Mouse (Mus musculus) heart, embryonic 11.5 days (tissue): ENCODE data around the gene Dzank1. TPM values are rescaled to one million over a fixed set of nuclear protein-coding genes. Genes with fewer than 3 reads are reported as not detected.
A peak's percentile ranks its signal among the peaks of the same experiment; 100 is the strongest.

Source experiments
- ATAC-seq: fragments of 200-750 bp; cut with Nextera tagmentation; replicated peaks from 2 replicates; pipeline ENCODE4 v1.8.0; 2017; ENCODE audit warnings: moderate library complexity; ENCODE audit not compliant: insufficient number of reproducible peaks, low FRiP score, low TSS enrichment
- H3K27ac ChIP-seq: fragments of 300-500 bp; sonication (generic); 2 replicates; pipeline ENCODE4 v1.5.1; 2014; ENCODE audit warnings: mild to moderate bottlenecking, low read depth, low read length
- H3K27me3 ChIP-seq: fragments of 300-500 bp; sonication (generic); 2 replicates; pipeline ENCODE4 v1.6.1; 2014; ENCODE audit warnings: mild to moderate bottlenecking, low read length, mixed read lengths; ENCODE audit not compliant: control insufficient read depth, insufficient read depth
- H3K36me3 ChIP-seq: fragments of 300-500 bp; sonication (generic); 2 replicates; pipeline ENCODE4 v1.6.1; 2014; ENCODE audit warnings: mild to moderate bottlenecking, low read length, moderate library complexity, mixed read lengths; ENCODE audit not compliant: control insufficient read depth, insufficient read depth
- H3K4me1 ChIP-seq: fragments of 300-500 bp; sonication (generic); 2 replicates; pipeline ENCODE4 v1.6.1; 2014; ENCODE audit warnings: low read length; ENCODE audit not compliant: control insufficient read depth, insufficient read depth
- H3K4me2 ChIP-seq: fragments of 300-500 bp; sonication (generic); 2 replicates; pipeline ENCODE4 v1.6.1; 2014; ENCODE audit warnings: mild to moderate bottlenecking, moderate library complexity
- H3K4me3 ChIP-seq: fragments of 300-500 bp; sonication (generic); 2 replicates; pipeline ENCODE4 v1.5.1; 2014; ENCODE audit warnings: low read depth, low read length
- H3K9ac ChIP-seq: fragments of 300-500 bp; sonication (generic); 2 replicates; pipeline ENCODE4 v1.6.1; 2014; ENCODE audit warnings: mild to moderate bottlenecking, low read depth, low read length, moderate library complexity
- H3K9me3 ChIP-seq: fragments of 300-500 bp; sonication (generic); replicated peaks from 2 replicates; pipeline ENCODE4 v1.6.1; 2016; ENCODE audit warnings: low read length; ENCODE audit not compliant: control insufficient read depth
- WGBS: fragments of 180-500 bp; shearing (Covaris S2); extraction: QIAGEN DNeasy Blood & Tissue Kit; methylation state at CpG from one replicate; pipeline ENCODE4 v1.1.7; 2014; ENCODE audit not compliant: insufficient replicate concordance; 5-methylcytosine and 5-hydroxymethylcytosine counted together
- polyA plus RNA-seq: library from polyadenylated mRNA; unstranded; fragments of >200 nt; fragmentation: Nextera tagmentation; extraction: Ambion mirVana; gene quantifications from 2 replicates; pipeline ENCODE4 v1.2.1, GENCODE M21; 2014

The Dzank1 gene
- polyA plus RNA-seq, 1 experiment from 2014 or later, result 0.63 TPM

DNA sequence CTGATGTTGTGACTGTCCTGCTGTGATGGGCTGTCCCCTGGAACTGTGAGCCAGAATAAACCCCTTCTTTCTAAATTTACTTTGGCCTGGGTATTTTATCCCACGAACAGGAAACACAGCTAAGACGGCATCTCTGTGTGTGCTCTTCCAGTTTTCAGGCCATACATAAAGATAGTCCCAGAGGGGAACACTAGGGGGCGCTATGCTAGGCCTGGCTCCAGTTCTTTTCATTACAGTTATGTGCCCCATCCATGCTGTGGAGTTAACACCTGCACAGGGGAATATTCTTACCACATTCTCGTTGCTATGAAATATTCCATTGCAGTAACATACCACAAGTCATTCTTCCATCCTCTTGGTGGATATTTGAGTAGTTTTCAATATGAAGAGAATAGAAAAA, 88.8 kb downstream of the Dzank1 start:
- WGBS, result 52% methylated on average over 4 of the region's 4 CpGs
- no peaks in the 10 kb centered on the region for H3K9me3 ChIP-seq

DNA sequence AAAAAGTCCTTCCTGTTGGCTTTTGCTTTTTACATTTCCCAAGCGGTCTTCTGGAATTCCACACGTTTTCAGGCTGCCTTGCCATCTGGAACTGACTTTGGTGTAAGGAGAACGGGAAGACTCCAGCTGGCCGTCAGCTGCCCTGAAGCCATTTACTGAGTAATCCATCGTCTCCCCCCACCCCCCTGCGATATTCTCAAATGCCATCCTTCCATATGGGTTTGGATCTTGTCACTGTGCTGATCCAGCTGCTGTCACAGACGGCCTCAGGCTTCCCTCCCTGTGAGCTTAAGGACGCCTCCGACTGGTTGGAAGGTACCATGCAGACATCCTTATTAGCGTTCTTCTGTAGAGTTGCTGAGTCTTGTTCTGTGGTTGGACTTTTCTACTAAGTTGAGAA, 91.5 kb downstream of the Dzank1 start:
- Histone ChIP-seq H3K4me2 (no peak overlapping the region), H3K27me3 (no peaks in the 10 kb centered on the region), H3K4me1 (no peaks in the 10 kb centered on the region), H3K9me3 (no peaks in the 10 kb centered on the region), H3K9ac (no peak overlapping the region), H3K4me3 (no peak overlapping the region), H3K27ac (no peak overlapping the region), H3K36me3 (no peaks in the 10 kb centered on the region)
- ATAC-seq, result no peak
- WGBS, result 78% methylated on average over 10 of the region's 10 CpGs

More for the DNA sequence above, 88.8 kb downstream of the Dzank1 start:
- Histone ChIP-seq H3K27me3 (no peaks in the 10 kb centered on the region), H3K4me1 (no peaks in the 10 kb centered on the region), H3K4me3 (no peak overlapping the region), H3K27ac (no peak overlapping the region), H3K36me3 (no peaks in the 10 kb centered on the region), H3K9ac (no peak overlapping the region), H3K4me2 (no peak overlapping the region)
- no peak for ATAC-seq

DNA sequence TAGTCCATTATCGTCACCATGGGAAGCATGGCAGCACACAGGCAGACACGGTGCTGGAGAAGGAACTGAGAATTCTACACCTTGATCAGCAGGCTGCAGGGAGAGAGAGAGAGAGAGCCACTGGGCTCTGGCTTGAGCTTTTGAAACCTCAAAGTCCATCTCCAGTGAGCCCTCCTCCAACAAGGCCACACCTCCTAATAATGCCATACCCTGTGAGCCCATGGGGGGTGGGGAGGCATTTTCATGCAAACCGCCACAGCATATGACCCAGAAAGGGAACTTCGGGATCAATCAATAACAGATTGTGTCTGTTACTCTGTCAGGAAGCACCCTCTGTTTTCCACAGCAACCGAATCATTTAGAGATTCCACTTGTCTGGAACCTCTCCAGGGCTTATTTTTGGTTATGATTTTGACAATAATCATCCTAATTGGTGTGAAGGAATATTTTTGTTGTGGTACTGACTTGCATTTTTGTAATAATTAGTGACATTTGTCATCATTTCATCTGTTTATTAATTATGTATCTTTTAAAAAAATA, 95.9 kb downstream of the Dzank1 start:
- H3K4me3 ChIP-seq, result no peak overlapping the region
- H3K27ac ChIP-seq, result no peak overlapping the region
- ATAC-seq, result no peak
- H3K27me3 ChIP-seq, result no peaks in the 10 kb centered on the region
- no peaks in the 10 kb centered on the region for H3K36me3 ChIP-seq
- no peaks in the 10 kb centered on the region for H3K9me3 ChIP-seq
- H3K4me1 ChIP-seq, result no peaks in the 10 kb centered on the region
- H3K4me2 ChIP-seq, result no peak overlapping the region
- WGBS, result 72% methylated on average over 5 of the region's 5 CpGs
- H3K9ac ChIP-seq, result no peak overlapping the region

DNA sequence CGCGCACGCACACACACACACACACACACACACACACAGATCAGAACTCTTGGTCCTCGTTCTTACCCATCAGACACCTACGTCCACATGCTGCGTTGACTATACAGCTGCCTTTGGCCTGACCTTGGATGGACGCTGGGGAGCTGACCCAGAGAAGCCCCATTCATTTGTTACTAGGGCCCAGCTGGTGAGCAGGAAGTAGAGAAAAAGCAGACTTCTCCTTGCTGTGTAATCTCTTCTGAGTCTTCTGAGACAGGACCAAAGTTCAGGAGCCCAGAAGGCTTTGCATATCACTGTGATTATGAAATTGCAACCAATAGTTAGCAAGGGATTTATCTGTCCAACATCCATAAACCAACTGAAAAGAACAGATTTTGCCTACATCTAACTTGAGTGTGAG, 98.0 kb downstream of the Dzank1 start:
- Histone ChIP-seq H3K4me1 (no peaks in the 10 kb centered on the region), H3K9me3 (no peaks in the 10 kb centered on the region), H3K9ac (no peak overlapping the region), H3K4me3 (no peak overlapping the region), H3K36me3 (no peaks in the 10 kb centered on the region), H3K27me3 (no peaks in the 10 kb centered on the region), H3K27ac (no peak overlapping the region), H3K4me2 (no peak overlapping the region)
- ATAC-seq, result no peak
- WGBS, result 76% methylated on average over 7 of the region's 7 CpGs

DNA sequence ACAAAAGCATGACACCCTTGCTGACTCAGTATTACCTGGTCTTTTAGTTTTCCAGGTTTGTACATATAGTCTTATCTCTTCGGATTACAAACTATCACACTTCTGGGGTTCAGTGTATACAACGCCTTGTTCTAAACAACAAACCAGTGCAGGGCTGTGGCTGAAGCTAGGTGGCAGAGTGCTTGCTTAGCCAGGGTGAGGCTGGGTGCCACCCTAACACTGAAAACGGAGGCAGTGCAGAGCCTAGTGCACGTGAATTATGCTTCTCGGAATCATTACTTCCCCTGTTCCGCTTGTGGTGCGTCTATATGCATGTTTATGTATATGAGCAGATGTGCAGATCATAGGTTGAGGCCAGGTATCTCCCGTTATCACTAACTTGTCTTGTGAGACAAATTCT, 98.6 kb downstream of the Dzank1 start:
- H3K36me3 ChIP-seq, result no peaks in the 10 kb centered on the region
- no peak overlapping the region for H3K4me2 ChIP-seq
- no peak for ATAC-seq
- no peak overlapping the region for H3K27ac ChIP-seq
- WGBS, result 76% methylated on average over 8 of the region's 8 CpGs
- H3K4me1 ChIP-seq, result no peaks in the 10 kb centered on the region
- H3K4me3 ChIP-seq, result no peak overlapping the region
- no peaks in the 10 kb centered on the region for H3K9me3 ChIP-seq
- H3K9ac ChIP-seq, result no peak overlapping the region
- no peaks in the 10 kb centered on the region for H3K27me3 ChIP-seq

DNA sequence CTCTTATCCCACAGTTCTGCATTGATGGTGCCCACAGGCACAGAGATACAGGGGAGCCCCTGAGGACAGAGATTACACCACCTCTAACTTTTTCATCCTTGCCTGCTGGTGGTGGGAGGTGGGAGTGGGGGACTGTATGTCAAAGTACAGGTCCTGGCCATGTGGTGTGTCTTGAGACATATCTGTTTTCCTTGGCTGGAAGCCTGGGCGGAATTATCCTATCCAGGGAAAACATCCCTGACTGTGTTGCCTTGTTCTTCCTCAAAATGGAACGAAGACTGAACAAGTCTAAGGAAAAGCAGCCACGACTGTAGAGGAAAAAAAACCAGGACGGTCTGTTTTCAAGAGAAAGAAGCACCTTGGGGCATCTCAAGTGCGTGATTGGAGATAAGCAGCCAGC, 99.4 kb downstream of the Dzank1 start:
- WGBS, result 60% methylated on average over 5 of the region's 5 CpGs
- no peak overlapping the region for H3K4me2 ChIP-seq

DNA sequence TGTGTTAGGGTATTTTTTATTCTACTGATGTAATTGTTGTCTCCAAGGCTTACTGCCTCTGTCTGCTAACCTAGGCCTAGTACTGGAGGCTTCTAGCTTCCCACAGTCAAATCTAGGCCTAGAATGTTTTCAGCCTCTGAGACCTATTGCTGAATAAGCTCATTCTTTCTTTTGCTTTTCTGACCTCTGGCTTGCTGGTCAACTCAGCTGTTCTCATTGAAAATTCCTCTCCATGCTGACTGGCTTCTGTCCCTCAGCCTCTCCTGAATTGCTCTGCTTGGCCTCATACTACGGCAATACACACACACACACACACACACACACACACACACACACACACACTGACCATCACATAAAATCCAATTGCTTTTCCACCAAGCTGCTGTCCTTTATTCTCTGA, 101.5 kb downstream of the Dzank1 start:
- Histone ChIP-seq H3K4me3 (no peak overlapping the region), H3K9me3 (no peaks in the 10 kb centered on the region), H3K27ac (no peak overlapping the region), H3K9ac (no peak overlapping the region), H3K4me1 (no peaks in the 10 kb centered on the region), H3K27me3 (no peaks in the 10 kb centered on the region), H3K4me2 (no peak overlapping the region), H3K36me3 (no peaks in the 10 kb centered on the region)
- ATAC-seq, result no peak
- 93% methylated on average over 1 of the region's 1 CpGs for WGBS

More for the DNA sequence above, 99.4 kb downstream of the Dzank1 start:
- H3K36me3 ChIP-seq, result no peaks in the 10 kb centered on the region
- H3K4me1 ChIP-seq, result no peaks in the 10 kb centered on the region
- H3K4me3 ChIP-seq, result no peak overlapping the region
- no peak overlapping the region for H3K9ac ChIP-seq
- no peak overlapping the region for H3K27ac ChIP-seq
- H3K27me3 ChIP-seq, result no peaks in the 10 kb centered on the region
- no peaks in the 10 kb centered on the region for H3K9me3 ChIP-seq
- peak; percentile 35 for ATAC-seq

DNA sequence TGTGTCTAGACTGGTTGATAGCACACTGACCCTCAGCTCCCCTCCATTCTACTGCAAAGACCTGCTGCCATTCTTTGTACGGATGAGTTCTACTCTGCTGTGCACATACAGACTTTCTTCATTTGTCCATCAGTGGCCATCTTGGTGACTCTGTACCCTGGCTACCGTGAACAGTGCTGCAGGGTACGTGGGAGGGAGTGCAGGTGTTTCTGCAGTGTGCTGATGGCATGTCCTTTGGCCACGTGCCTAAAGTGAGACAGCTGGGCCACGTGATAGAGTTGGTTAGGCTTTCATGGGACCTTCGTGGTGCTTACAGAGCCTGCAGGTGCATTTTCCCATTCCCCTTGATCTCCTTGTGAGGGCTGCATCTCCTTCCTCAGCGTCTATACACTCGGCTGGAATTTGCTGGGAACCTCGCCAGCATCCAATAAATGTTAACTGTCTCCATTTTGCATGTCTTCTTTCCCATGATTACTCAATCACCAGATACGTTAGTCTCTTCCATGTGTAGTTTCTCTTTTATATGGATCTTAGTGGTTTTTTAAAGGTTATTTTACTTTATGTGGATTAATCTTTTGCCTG, 105.0 kb downstream of the Dzank1 start:
- Histone ChIP-seq H3K27ac (no peak overlapping the region), H3K9me3 (no peaks in the 10 kb centered on the region), H3K27me3 (no peaks in the 10 kb centered on the region), H3K9ac (no peak overlapping the region), H3K36me3 (no peaks in the 10 kb centered on the region), H3K4me1 (no peaks in the 10 kb centered on the region), H3K4me3 (no peak overlapping the region), H3K4me2 (no peak overlapping the region)
- 78% methylated on average over 10 of the region's 10 CpGs for WGBS
- no peak for ATAC-seq
